Mouse (Mus musculus): ENCODE data around the gene Rpl3.
A peak's percentile ranks its signal among the peaks of the same experiment; 100 is the strongest.
"Not testable (repeated sequence)": the region's sequence is repeated elsewhere in the genome, so short reads cannot be mapped to it uniquely, and the experiment has no call there.

Gene Rpl3

GRCm38 (mm10) chr15:80091121-80091955 lies at the start of gene Rpl3, which contains the start of gene Syngr1:
Gene Rpl3 (minus strand): TSS chr15:80091868.
Gene Syngr1 (plus strand): TSS chr15:80091334.
- DNase-seq, result peak; percentile 85

DNA sequence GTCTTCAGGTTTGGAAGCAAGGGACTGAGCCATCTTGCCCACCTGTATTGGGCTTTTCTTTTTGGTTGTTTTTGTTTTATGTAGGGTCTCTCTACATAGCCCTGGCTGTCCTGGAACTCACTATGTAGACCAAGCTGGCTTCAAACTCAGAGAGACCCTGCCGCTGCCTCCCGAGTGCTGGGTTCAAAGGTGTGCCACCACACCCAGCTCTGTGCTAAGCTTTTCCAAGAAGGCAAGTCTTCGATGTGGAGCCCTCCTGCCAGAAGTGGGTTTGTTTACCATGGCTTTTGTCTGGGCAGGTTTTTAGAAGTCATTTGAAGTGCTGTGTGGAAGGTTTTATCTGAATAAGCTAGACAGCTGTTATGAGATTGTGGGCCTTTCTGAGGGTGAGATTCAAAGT lies 49.2 kb upstream of the Rpl3 start:
- DNase-seq, result no peak

DNA sequence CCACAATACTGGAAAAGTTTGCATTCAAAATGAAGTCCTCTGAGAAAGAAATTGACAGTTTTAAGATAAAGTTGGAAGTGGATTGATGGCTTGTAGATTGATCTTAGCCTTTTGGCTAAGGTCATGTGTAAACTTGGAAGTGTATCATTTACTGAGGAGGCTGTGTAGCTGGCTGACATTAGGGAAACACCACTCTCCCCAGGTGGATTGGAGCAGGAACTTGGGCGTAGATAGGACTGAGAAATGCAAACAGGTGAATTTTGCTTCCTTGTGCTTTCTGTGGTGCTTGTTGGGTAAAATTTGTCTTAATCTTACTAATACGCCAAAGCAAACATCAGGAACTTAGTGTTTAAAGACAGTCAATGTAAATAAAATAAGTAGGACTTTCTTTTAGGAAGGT lies 48.6 kb upstream of the Rpl3 start:
- DNase-seq, result no peak

DNA sequence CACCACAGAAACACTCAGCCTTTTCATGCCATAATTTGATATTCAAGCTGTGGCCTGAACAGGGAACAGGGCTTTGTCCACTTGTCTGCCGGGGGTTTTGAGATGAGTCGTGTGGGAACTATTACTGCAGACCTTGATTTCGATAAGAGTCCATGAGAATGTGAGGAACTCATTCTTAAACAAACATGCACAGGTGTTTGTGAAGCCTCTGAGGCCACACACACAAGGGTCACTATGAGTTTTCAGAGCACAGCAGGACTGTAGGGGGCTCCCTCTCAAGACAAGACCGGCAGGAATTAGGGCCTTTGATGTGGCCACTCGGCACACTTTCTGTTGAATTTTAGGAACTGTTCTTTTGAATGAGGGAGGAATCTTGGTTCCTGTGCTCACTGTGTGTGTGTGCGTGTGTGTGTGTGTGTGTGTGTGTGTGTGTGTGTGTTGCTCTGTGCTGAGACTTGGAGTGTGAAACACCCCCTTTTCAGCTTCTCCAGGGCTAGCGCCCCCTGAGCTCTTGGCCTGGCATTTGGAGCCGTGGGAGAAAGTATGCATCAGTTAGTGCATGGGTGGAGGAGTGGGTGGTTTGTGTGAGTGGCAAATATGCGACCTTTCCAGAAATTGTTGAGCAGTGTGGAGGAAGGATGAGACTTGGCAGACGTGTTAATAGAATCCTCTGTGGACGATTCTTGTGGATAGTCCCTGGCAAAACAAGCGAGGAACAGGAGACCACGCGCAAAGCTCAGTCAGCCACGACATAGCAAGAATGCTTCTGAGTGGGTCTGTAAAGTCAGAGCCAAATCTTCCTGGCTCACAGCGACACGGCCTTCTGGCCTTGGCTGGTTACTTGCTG lies 46.5 kb upstream of the Rpl3 start:
- no peak for DNase-seq

DNA sequence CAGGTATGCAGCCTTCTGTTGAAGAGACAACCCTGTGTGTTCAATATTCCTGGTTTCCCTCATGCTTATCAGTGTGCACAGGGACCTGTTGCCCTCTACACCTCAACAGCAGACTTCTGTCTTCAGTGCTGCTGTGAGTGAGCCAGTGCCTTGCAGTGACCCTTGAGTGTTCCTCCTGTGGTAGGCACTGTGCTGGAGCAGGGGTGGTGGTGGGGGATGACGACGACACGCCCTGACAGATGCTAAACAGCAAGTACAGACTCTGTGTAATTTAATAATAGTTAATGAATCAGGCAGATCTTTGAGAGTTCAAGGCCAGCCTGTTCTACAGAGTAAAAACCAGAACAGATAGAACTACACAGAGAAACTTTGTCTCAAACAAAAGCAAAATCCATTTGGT lies 45.0 kb upstream of the Rpl3 start:
- DNase-seq, result no peak

- DNase-seq, result no peak
These were observed 43.8 kb upstream of the Rpl3 start for GRCm38 (mm10) chr15:80135499-80135898.

DNA sequence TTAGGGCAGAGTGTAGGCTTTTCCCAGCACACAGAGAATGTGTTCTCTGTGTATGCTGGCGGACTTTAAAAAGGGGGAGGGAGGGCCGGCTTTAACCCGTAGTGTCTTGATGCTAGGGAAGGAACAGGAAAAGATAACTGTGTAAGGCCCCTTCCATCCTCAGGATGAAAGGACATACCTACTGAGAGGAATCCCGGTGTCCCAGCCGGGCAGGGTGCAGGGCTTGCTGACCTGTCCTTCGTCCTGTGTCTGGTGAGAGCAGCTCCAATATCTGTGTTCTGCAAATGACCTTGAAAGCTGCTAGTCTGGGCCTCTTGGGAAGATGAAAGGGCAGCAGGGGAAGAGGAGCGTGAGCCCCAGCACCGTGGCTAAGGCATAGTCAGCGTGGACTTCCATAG lies 42.8 kb upstream of the Rpl3 start:
- DNase-seq, result no peak

DNA sequence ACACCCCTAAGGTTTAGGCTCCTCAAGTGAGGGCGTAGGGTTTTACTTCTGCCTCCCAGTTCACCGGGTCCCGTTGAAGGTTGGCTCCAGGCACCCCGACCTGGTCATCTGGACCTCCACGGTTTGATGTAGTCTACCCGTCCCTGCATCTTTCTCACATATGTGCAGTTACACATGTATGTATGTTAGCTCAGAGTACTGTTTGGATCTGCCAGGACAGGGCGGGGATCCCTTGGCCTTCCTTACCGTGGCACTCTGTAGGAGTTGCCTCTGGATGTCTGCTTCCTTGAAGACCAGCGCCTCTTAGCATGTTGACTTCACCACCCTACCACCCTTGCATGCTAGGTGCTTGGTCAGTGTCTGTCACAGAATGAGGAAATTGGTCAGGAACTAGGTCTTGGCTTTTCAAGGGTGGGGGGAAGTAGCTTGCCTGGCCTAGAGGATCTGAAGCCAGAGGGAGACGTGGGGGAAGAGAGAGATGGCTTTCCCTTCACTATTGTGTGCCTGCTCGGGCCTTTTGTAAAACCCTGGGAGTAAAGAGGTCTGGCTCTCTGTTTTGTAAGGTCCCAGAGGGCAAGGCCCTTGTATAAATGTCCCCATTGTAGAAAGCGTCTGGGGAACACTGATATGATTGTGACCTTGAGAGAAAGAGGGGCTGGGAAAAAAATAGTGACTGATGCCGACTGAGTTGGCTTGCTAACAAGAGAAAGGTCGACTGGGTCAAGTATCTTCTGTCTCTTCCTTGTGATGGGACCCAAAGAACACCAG lies 42.2 kb upstream of the Rpl3 start:
- no peak for DNase-seq

- peak; percentile 97 for DNase-seq
These were observed 41.4 kb upstream of the Rpl3 start, which contains the start of gene Tab1 for GRCm38 (mm10) chr15:80132993-80133586. Gene Tab1 (plus strand): TSS chr15:80133127.

DNA sequence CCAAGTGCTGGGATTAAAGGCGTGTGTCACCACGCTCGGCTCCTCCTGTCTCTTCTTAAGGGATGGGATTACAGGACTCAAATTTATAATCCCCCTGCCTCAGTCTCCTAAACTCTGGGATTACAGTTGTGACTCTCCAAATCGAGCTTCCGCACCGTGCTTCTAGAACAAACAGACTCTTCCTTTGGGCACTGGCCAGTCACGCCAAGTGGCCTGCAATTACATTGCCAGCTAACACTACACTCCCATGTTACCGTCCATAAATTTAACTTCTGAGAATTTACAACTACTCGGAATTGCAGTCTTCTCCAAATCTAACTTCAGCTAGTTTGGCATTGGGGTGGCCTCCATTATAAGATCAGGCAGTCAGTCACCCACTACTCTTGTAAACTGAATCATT lies 40.8 kb upstream of the Rpl3 start:
- DNase-seq, result no peak

- no peak for DNase-seq
These were observed 39.8 kb upstream of the Rpl3 start for GRCm38 (mm10) chr15:80131421-80131820.

GRCm38 (mm10) chr15:80130689-80131088 lies 39.0 kb upstream of the Rpl3 start:
- DNase-seq, result no peak

DNA sequence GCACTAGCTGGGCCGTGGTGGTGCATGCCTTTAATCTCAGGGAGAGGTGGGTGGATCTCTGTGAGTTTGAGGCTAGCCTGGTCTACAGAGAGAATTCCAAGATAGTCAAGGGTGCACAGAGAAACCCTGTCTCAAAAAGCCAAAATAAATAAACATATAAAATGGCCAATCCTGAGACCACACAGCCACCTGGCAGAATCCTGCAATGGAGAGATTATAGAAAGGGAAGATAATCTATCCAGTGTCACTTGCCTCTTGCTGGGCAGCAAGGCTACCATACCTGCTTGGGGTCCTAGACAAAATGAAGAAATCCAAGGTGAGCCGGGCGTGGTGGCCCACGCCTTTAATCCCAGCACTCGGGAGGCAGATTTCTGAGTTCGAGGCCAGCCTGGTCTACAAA lies 38.3 kb upstream of the Rpl3 start:
- no peak for DNase-seq

GRCm38 (mm10) chr15:80127191-80127590 lies 35.5 kb upstream of the Rpl3 start:
- DNase-seq, result no peak

- DNase-seq, result no peak
These were observed 33.0 kb upstream of the Rpl3 start for GRCm38 (mm10) chr15:80124651-80125050.

GRCm38 (mm10) chr15:80122431-80122830 lies 30.8 kb upstream of the Rpl3 start:
- DNase-seq, result not testable (repeated sequence)

DNA sequence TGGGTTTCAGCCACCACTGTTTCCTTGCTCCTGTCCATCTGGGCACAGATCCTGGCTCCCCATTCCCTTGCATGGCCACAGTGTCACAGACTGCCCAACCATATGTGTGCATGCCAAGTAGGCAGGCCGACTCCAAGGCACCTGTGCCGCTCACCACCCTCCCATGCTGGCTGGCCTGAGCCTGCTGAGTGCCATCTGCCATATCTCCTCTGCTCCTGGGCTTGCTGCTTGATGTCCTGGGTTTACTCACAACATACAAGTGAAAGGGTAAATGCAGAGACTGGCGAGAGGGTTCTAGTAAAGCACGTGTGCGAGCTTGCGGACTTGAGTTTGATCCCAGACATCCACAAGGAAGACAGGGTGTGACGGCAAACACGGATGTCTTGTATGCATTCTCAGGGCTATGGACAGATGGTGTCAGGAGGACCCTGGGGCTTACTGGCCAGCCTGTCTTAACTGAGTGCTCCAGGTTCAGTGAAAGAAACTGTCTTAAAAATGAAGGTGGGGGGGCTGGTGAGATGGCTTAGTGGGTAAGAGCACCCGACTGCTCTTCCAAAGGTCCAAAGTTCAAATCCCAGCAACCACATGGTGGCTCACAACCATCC lies 30.2 kb upstream of the Rpl3 start:
- DNase-seq, result no peak

- no peak for DNase-seq
These were observed 27.4 kb upstream of the Rpl3 start for GRCm38 (mm10) chr15:80119076-80119475.

DNA sequence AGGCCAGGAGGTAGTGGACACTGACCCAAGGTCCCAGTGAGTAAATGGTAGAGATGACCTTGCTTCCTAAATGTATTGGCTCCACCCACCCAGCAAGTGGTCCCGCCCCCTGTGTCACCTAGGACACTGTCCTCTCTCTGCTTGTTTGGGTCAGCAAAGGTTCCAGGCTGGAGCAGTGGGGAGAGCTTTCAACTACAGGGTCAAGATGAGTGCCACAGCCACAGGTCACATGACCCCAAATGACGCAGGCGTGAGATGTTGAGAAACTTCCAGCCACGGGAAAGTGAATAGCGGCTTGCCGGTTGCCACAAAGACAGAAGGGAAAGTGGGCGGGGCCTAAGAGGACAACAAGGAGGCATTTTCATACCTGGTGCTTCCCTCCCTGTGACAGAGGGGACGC lies 25.5 kb upstream of the Rpl3 start:
- no peak for DNase-seq

DNA sequence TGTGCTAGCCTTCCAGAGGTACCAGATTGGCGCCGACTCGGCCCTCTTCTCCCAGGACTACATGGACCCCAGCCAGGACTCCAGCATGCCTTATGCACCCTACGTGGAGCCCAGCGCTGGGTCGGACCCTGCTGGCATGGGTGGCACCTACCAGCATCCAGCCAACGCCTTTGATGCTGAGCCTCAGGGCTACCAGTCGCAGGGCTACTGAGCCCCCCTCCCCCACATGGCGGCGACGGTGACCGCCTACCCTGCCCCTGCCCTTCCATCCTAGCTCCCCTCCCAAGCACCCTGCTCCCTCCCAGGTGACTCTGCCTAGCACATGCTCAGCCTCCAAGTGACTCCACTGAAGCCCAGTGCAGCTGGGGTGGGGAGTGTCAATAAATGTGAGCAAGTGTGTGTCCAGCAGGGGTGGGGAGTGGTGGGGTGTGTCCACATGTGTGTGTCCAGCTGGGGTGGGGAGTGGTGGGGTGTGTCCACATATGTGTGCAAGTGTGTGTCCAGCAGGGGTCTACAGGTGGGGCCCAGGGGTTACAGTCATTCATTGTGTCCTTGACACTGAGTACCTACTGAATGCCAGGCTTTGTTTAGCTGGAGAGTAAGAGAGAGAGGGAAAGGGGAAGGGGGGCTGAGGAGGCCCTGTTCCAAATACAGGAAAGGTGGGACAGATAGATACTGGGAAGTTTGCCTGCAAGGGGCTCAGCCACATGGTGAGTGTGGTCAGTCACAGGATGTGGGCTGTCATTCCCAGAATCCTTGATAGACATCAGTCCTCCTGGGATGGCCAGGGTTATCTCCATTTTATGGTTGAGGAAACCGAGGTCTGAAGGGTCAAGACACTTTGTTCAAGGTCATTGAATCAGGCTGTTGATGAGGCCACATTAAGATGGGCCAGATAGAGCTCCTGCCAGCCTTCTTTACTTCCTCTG lies 24.5 kb upstream of the Rpl3 start:
- no peak for DNase-seq

GRCm38 (mm10) chr15:80115256-80115655 lies 23.6 kb upstream of the Rpl3 start:
- DNase-seq, result no peak

Data from retina, postnatal 1 day (tissue).